Mouse (Mus musculus) CH12.LX (cell line): ENCODE results near the gene Capns1. TPM values are rescaled to one million over a fixed set of nuclear protein-coding genes. Genes with fewer than 3 reads are reported as not detected.

Experiments
- DNase-seq: peaks from one replicate; pipeline ENCODE4 v3.0.0-alpha.2; 2013; ENCODE audit errors: extremely low read depth
- H3K27ac ChIP-seq: 2 replicates; pipeline ENCODE4 v1.5.1; 2012; ENCODE audit warnings: low read depth, mild to moderate bottlenecking, control low read depth, moderate library complexity; ENCODE audit not compliant: insufficient read depth
- H3K27me3 ChIP-seq: replicated peaks from 2 replicates; pipeline ENCODE3; 2012; ENCODE audit warnings: inconsistent platforms
- H3K36me3 ChIP-seq, 2 experiments: replicated peaks in 1 of 2; 2 replicates each; pipeline versions ENCODE3 to v1.6.1; 2012; ENCODE audit warnings: inconsistent platforms in 1 of 2, low read length in 1 of 2, mild to moderate bottlenecking in 1 of 2, mixed read lengths in 1 of 2, moderate library complexity in 1 of 2; ENCODE audit not compliant: control insufficient read depth in 1 of 2, insufficient read depth in 1 of 2
- H3K4me1 ChIP-seq, 2 experiments: 2 replicates each; pipeline ENCODE4 v1.6.1; 2012; ENCODE audit warnings: inconsistent platforms in 1 of 2, moderate library complexity in 1 of 2; ENCODE audit not compliant: insufficient read depth in 2 of 2, control insufficient read depth in 1 of 2
- H3K4me2 ChIP-seq: 2 replicates; pipeline ENCODE4 v1.6.1; 2012; ENCODE audit warnings: low read depth, mild to moderate bottlenecking, control low read depth; ENCODE audit not compliant: poor library complexity, insufficient read depth, severe bottlenecking
- H3K4me3 ChIP-seq, 3 experiments: fragments of 150-350 bp in 1 of 3; sonication (generic) in 1 of 3; replicated peaks in 1 of 3; 2 replicates each; pipeline versions ENCODE3 to v1.5.1; 2011 to 2012; ENCODE audit warnings: low read depth in 2 of 3, low read length in 2 of 3, mild to moderate bottlenecking in 2 of 3, moderate library complexity in 2 of 3, control low read depth in 1 of 3, improper control_type of control experiment in 1 of 3, inconsistent platforms in 1 of 3, mixed read lengths in 1 of 3; ENCODE audit not compliant: poor library complexity in 1 of 3
- H3K79me2 ChIP-seq: replicated peaks from 2 replicates; pipeline ENCODE4 v1.6.1; 2012; ENCODE audit warnings: mild to moderate bottlenecking, moderate library complexity; ENCODE audit not compliant: control insufficient read depth, poor library complexity, insufficient read depth, severe bottlenecking; ENCODE audit errors: extremely low read depth
- H3K9ac ChIP-seq: 2 replicates; pipeline ENCODE4 v1.6.1; 2012; ENCODE audit warnings: low read depth, mild to moderate bottlenecking, control low read depth, moderate library complexity; ENCODE audit not compliant: insufficient read depth
- H3K9me3 ChIP-seq: replicated peaks from 2 replicates; pipeline ENCODE3; 2012; ENCODE audit warnings: low read length, inconsistent platforms, mixed read lengths
- BHLHE40 ChIP-seq: IDR thresholded peaks from 2 replicates; pipeline ENCODE4 v1.6.1; 2011; ENCODE audit warnings: mild to moderate bottlenecking, low read depth, low read length, improper control_type of control experiment
- CHD1 ChIP-seq: IDR thresholded peaks from 2 replicates; pipeline ENCODE4 v1.6.1; 2012; ENCODE audit warnings: low read depth, low read length, improper control_type of control experiment, inconsistent platforms
- ETS1 ChIP-seq: conservative IDR thresholded peaks from 2 replicates; pipeline ENCODE4 v1.6.1; 2012; ENCODE audit warnings: low read depth, mild to moderate bottlenecking, inconsistent platforms, low read length, improper control_type of control experiment, moderate library complexity
- HCFC1 ChIP-seq: IDR thresholded peaks from 2 replicates; pipeline ENCODE4 v1.6.1; 2012; ENCODE audit warnings: low read depth, mild to moderate bottlenecking, inconsistent platforms, low read length, improper control_type of control experiment
- IRF4 ChIP-seq: IDR thresholded peaks from 2 replicates; pipeline ENCODE4 v1.6.1; 2014; ENCODE audit warnings: low read depth, mild to moderate bottlenecking, inconsistent platforms, low read length, improper control_type of control experiment
- JUN ChIP-seq: IDR thresholded peaks from 2 replicates; pipeline ENCODE4 v1.6.1; 2011; ENCODE audit warnings: low read depth, mild to moderate bottlenecking, low read length, improper control_type of control experiment, moderate library complexity; ENCODE audit not compliant: insufficient read depth
- JUND ChIP-seq: conservative IDR thresholded peaks from 2 replicates; pipeline ENCODE4 v1.6.1; 2011; ENCODE audit warnings: low read depth, low read length, improper control_type of control experiment
- MAX ChIP-seq: IDR thresholded peaks from 2 replicates; pipeline ENCODE4 v1.6.1; 2011; ENCODE audit warnings: low read length, improper control_type of control experiment
- MAZ ChIP-seq: IDR thresholded peaks from 2 replicates; pipeline ENCODE4 v1.6.1; 2012; ENCODE audit warnings: low read depth, mild to moderate bottlenecking, inconsistent platforms, low read length, improper control_type of control experiment, moderate library complexity
- NELFE ChIP-seq: IDR thresholded peaks from 2 replicates; pipeline ENCODE4 v1.6.1; 2011; ENCODE audit warnings: low read depth, low read length, improper control_type of control experiment
- PAX5 ChIP-seq: IDR thresholded peaks from 2 replicates; pipeline ENCODE4 v1.6.1; 2012; ENCODE audit warnings: low read length, inconsistent platforms, mixed read lengths
- RCOR1 ChIP-seq: conservative IDR thresholded peaks from 2 replicates; pipeline ENCODE4 v1.6.1; 2012; ENCODE audit warnings: low read depth, mild to moderate bottlenecking, inconsistent platforms, low read length, improper control_type of control experiment
- SIN3A ChIP-seq: IDR thresholded peaks from 2 replicates; pipeline ENCODE4 v1.6.1; 2012; ENCODE audit warnings: low read length, improper control_type of control experiment, inconsistent platforms
- TBP ChIP-seq: conservative IDR thresholded peaks from 2 replicates; pipeline ENCODE4 v1.6.1; 2011; ENCODE audit warnings: low read depth, low read length, improper control_type of control experiment
- TCF12 ChIP-seq: IDR thresholded peaks from 2 replicates; pipeline ENCODE4 v1.6.1; 2014; ENCODE audit warnings: low read depth, mild to moderate bottlenecking, inconsistent platforms, low read length, improper control_type of control experiment
- ZC3H11A ChIP-seq: IDR thresholded peaks from 2 replicates; pipeline ENCODE4 v1.6.1; 2012; ENCODE audit warnings: low read depth, mild to moderate bottlenecking, inconsistent platforms, low read length, improper control_type of control experiment
- ZKSCAN1 ChIP-seq: IDR thresholded peaks from 2 replicates; pipeline ENCODE4 v1.6.1; 2012; ENCODE audit warnings: low read depth, inconsistent platforms, low read length, improper control_type of control experiment, borderline replicate concordance
- ZNF384 ChIP-seq: IDR thresholded peaks from 2 replicates; pipeline ENCODE4 v1.6.1; 2012; ENCODE audit warnings: low read depth, low read length, improper control_type of control experiment, inconsistent platforms
- dilution Hi-C: fragments of 300-500 bp; cut with MboI; formaldehyde crosslinking; loops from 2 replicates; pipeline ENCODE4 v1.14.3; 2020; ENCODE audit warnings: low sequenced_read_pairs; ENCODE audit not compliant: extremely low pct_unique_long_range_greater_than_20kb, extremely low pct_ligation_motif_present
- in situ Hi-C: fragments of 300-500 bp; cut with MboI; formaldehyde crosslinking; loops from 3 replicates; pipeline ENCODE4 v1.14.3; 2019; ENCODE audit warnings: low sequenced_read_pairs, low pct_ligation_motif_present, low pct_unique_long_range_greater_than_20kb, mixed read lengths
- polyA plus RNA-seq: library from polyadenylated mRNA; unstranded; fragments of >175 nt; gene quantifications from 2 replicates; pipeline ENCODE4 v1.2.1, GENCODE M21; 2012; ENCODE audit warnings: low read depth; ENCODE audit not compliant: insufficient read length
- total RNA-seq, 2 experiments: library from RNA; depleted of rRNA; stranded (reverse); fragments of 300-350 nt in 1 of 2; fragments of >200 nt in 1 of 2; gene quantifications; 2 replicates each; pipeline ENCODE4 v1.2.3; 2012 to 2014

The Capns1 gene
- total and polyA plus RNA-seq, 3 experiments = 101 to 233 (median 219) TPM

DNA sequence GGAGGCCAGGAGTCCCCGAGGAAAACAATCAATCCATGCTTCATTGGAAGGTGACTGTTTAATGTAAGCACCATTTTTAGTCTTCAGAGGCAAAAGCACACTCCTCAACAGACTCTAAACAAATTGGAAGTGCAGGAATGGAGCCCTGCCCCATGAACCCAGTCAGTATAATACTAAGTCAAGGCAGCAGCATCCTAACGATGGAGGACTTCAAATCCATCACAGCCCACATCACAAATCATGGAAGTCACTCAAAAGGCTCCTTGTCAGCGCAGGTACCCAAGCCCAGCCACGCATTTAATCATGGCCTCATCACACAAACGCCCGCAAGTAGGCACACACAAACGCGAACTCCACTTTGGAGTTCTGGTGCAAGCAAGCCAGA, 55.4 kb downstream of the Capns1 start:
- dilution Hi-C loops = no loop called here
- TF ChIP-seq ZNF384 (no peak), TCF12 (no peak), BHLHE40 (no peak), RCOR1 (no peak), PAX5 (no peak), JUN (no peak), ZKSCAN1 (no peak), IRF4 (no peak), NELFE (no peak), JUND (no peak), SIN3A (no peak), ETS1 (no peak), CHD1 (no peak), MAX (no peak), ZC3H11A (no peak), TBP (no peak), MAZ (no peak), HCFC1 (no peak)
- TF ChIP-seq, all 38 proteins: peak for 0
- Histone ChIP-seq H3K9ac (no peak overlapping the region), H3K27ac (no peak overlapping the region), H3K4me1 (no peaks in the 10 kb centered on the region), H3K27me3 (no peaks in the 10 kb centered on the region), H3K9me3 (peaks cover 21% of the 10 kb centered on the region), H3K4me2 (no peak overlapping the region), H3K4me3 (no peak overlapping the region), H3K36me3 (peaks cover 8 to 69% of the 10 kb centered on the region in 2 experiments), H3K79me2 (no peaks in the 10 kb centered on the region)
- DNase-seq = no peak
- in situ Hi-C loops = no loop called here

Other genes starting within 250 kb of the Capns1 start
Only the 20 nearest of the 25 such genes appear.
- 10.6 and 12.9 TPM in 2 replicates for gene Zfp568, start 214.9 kb downstream of the Capns1 start, total RNA-seq (2012; rRNA removed)
- gene Zfp568, start 214.9 kb downstream of the Capns1 start, total RNA-seq (2014; rRNA removed) = 12.6 and 15.1 TPM in 2 replicates
- 10.8 and 11.5 TPM in 2 replicates for gene Zfp568, start 214.9 kb downstream of the Capns1 start, polyA plus RNA-seq
- 0.34 TPM in 2 replicates for gene Zfp14, start 147.4 kb downstream of the Capns1 start, total RNA-seq (2012; rRNA removed)
- gene Zfp14, start 147.4 kb downstream of the Capns1 start, total RNA-seq (2014; rRNA removed) = 0.34 and 0.96 TPM in 2 replicates
- 0.31 and 0.54 TPM in 2 replicates for gene Zfp14, start 147.4 kb downstream of the Capns1 start, polyA plus RNA-seq
- 6.9 and 7.0 TPM in 2 replicates for gene Zfp82, start 125.9 kb downstream of the Capns1 start, total RNA-seq (2012; rRNA removed)
- 7.1 TPM in 2 replicates for gene Zfp82, start 125.9 kb downstream of the Capns1 start, total RNA-seq (2014; rRNA removed)
- 4.5 and 4.9 TPM in 2 replicates for gene Zfp82, start 125.9 kb downstream of the Capns1 start, polyA plus RNA-seq
- 0.50 TPM in 1 of 2 replicates, not detected in the other for gene Gm26920, start 108.4 kb downstream of the Capns1 start, total RNA-seq (2012; rRNA removed)
- gene Gm26920, start 108.4 kb downstream of the Capns1 start, total RNA-seq (2014; rRNA removed) = not detected in 2 replicates
- 1.1 TPM in 1 of 2 replicates, not detected in the other for gene Gm26920, start 108.4 kb downstream of the Capns1 start, polyA plus RNA-seq
- gene Zfp566, start 108.3 kb downstream of the Capns1 start, total RNA-seq (2012; rRNA removed) = 5.5 and 6.5 TPM in 2 replicates
- 3.5 and 4.9 TPM in 2 replicates for gene Zfp566, start 108.3 kb downstream of the Capns1 start, total RNA-seq (2014; rRNA removed)
- 9.1 TPM in 2 replicates for gene Zfp566, start 108.3 kb downstream of the Capns1 start, polyA plus RNA-seq
- gene Zfp260, start 104.0 kb downstream of the Capns1 start, total RNA-seq (2012; rRNA removed) = 11.1 and 11.4 TPM in 2 replicates
- 18.1 and 19.6 TPM in 2 replicates for gene Zfp260, start 104.0 kb downstream of the Capns1 start, total RNA-seq (2014; rRNA removed)
- 11.5 and 13.7 TPM in 2 replicates for gene Zfp260, start 104.0 kb downstream of the Capns1 start, polyA plus RNA-seq
- gene Zfp382, start 76.9 kb downstream of the Capns1 start, total RNA-seq (2012; rRNA removed) = 4.7 and 5.7 TPM in 2 replicates
- 3.9 and 4.7 TPM in 2 replicates for gene Zfp382, start 76.9 kb downstream of the Capns1 start, total RNA-seq (2014; rRNA removed)
- 2.1 and 3.3 TPM in 2 replicates for gene Zfp382, start 76.9 kb downstream of the Capns1 start, polyA plus RNA-seq
- gene Zfp146, start 29.1 kb downstream of the Capns1 start, total RNA-seq (2012; rRNA removed) = 43.1 and 45.1 TPM in 2 replicates
- 44.5 and 45.0 TPM in 2 replicates for gene Zfp146, start 29.1 kb downstream of the Capns1 start, total RNA-seq (2014; rRNA removed)
- 42.0 and 47.8 TPM in 2 replicates for gene Zfp146, start 29.1 kb downstream of the Capns1 start, polyA plus RNA-seq
- 5.5 and 14.0 TPM in 2 replicates for gene Cox7a1, start 14.7 kb downstream of the Capns1 start, total RNA-seq (2012; rRNA removed)
- 9.9 and 15.2 TPM in 2 replicates for gene Cox7a1, start 14.7 kb downstream of the Capns1 start, total RNA-seq (2014; rRNA removed)
- 1.6 and 4.2 TPM in 2 replicates for gene Cox7a1, start 14.7 kb downstream of the Capns1 start, polyA plus RNA-seq
- gene Polr2i, start 33.1 kb upstream of the Capns1 start, total RNA-seq (2012; rRNA removed) = 83.6 and 101 TPM in 2 replicates
- gene Polr2i, start 33.1 kb upstream of the Capns1 start, total RNA-seq (2014; rRNA removed) = 55.0 and 62.9 TPM in 2 replicates
- gene Polr2i, start 33.1 kb upstream of the Capns1 start, polyA plus RNA-seq = 74.2 and 75.4 TPM in 2 replicates
- gene Tbcb, start 33.5 kb upstream of the Capns1 start, total RNA-seq (2012; rRNA removed) = 89.6 and 109 TPM in 2 replicates
- gene Tbcb, start 33.5 kb upstream of the Capns1 start, total RNA-seq (2014; rRNA removed) = 54.9 and 57.7 TPM in 2 replicates
- 79.9 and 86.3 TPM in 2 replicates for gene Tbcb, start 33.5 kb upstream of the Capns1 start, polyA plus RNA-seq
- gene Ovol3, start 36.9 kb upstream of the Capns1 start, total RNA-seq (2012; rRNA removed) = 0.42 and 0.84 TPM in 2 replicates
- gene Ovol3, start 36.9 kb upstream of the Capns1 start, total RNA-seq (2014; rRNA removed) = 1.9 and 2.8 TPM in 2 replicates
- gene Ovol3, start 36.9 kb upstream of the Capns1 start, polyA plus RNA-seq = 3.4 and 4.3 TPM in 2 replicates
- 0.38 and 0.63 TPM in 2 replicates for gene Thap8, start 81.3 kb upstream of the Capns1 start, total RNA-seq (2012; rRNA removed)
- gene Thap8, start 81.3 kb upstream of the Capns1 start, total RNA-seq (2014; rRNA removed) = not detected in 2 replicates
- gene Thap8, start 81.3 kb upstream of the Capns1 start, polyA plus RNA-seq = 0.23 TPM in 1 of 2 replicates, not detected in the other
- 5.3 and 5.4 TPM in 2 replicates for gene Wdr62, start 81.6 kb upstream of the Capns1 start, total RNA-seq (2012; rRNA removed)
- 2.2 and 2.3 TPM in 2 replicates for gene Wdr62, start 81.6 kb upstream of the Capns1 start, total RNA-seq (2014; rRNA removed)
- 17.7 and 19.7 TPM in 2 replicates for gene Wdr62, start 81.6 kb upstream of the Capns1 start, polyA plus RNA-seq
- gene Clip3, start 92.9 kb upstream of the Capns1 start, total RNA-seq (2012; rRNA removed) = not detected in 2 replicates
- gene Clip3, start 92.9 kb upstream of the Capns1 start, total RNA-seq (2014; rRNA removed) = not detected in 2 replicates
- not detected in 2 replicates for gene Clip3, start 92.9 kb upstream of the Capns1 start, polyA plus RNA-seq
- gene Alkbh6, start 109.9 kb upstream of the Capns1 start, total RNA-seq (2012; rRNA removed) = 33.9 and 35.7 TPM in 2 replicates
- 28.8 and 31.7 TPM in 2 replicates for gene Alkbh6, start 109.9 kb upstream of the Capns1 start, total RNA-seq (2014; rRNA removed)
- 25.2 and 25.4 TPM in 2 replicates for gene Alkbh6, start 109.9 kb upstream of the Capns1 start, polyA plus RNA-seq
- gene Syne4, start 116.0 kb upstream of the Capns1 start, total RNA-seq (2012; rRNA removed) = 1.7 and 1.9 TPM in 2 replicates
- gene Syne4, start 116.0 kb upstream of the Capns1 start, total RNA-seq (2014; rRNA removed) = 0.70 and 0.81 TPM in 2 replicates
- gene Syne4, start 116.0 kb upstream of the Capns1 start, polyA plus RNA-seq = 3.1 and 4.1 TPM in 2 replicates
- gene E130208F15Rik, start 122.9 kb upstream of the Capns1 start, total RNA-seq (2012; rRNA removed) = 5.6 and 6.2 TPM in 2 replicates
- gene E130208F15Rik, start 122.9 kb upstream of the Capns1 start, total RNA-seq (2014; rRNA removed) = 0.35 and 0.70 TPM in 2 replicates
- gene E130208F15Rik, start 122.9 kb upstream of the Capns1 start, polyA plus RNA-seq = 6.2 and 9.7 TPM in 2 replicates
- gene Sdhaf1, start 125.1 kb upstream of the Capns1 start, total RNA-seq (2012; rRNA removed) = 12.8 and 14.1 TPM in 2 replicates
- 16.0 and 18.5 TPM in 2 replicates for gene Sdhaf1, start 125.1 kb upstream of the Capns1 start, total RNA-seq (2014; rRNA removed)
- 8.8 and 11.3 TPM in 2 replicates for gene Sdhaf1, start 125.1 kb upstream of the Capns1 start, polyA plus RNA-seq
- 0.04 and 0.08 TPM in 2 replicates for gene Lrfn3, start 164.0 kb upstream of the Capns1 start, total RNA-seq (2012; rRNA removed)
- gene Lrfn3, start 164.0 kb upstream of the Capns1 start, total RNA-seq (2014; rRNA removed) = not detected in 2 replicates
- gene Lrfn3, start 164.0 kb upstream of the Capns1 start, polyA plus RNA-seq = not detected in 2 replicates